Mouse (Mus musculus): ENCODE measurements around the gene Stt3b. TPM values are rescaled to one million over a fixed set of nuclear protein-coding genes. Genes with fewer than 3 reads are reported as not detected.

Gene Stt3b
- 10 to 100 TPM; 70.1 to 72.0 TPM for total RNA-seq (2021)
- long read RNA-seq, experiment 1, full-length matches to known transcripts = 133 of 150 reads
- long read RNA-seq, experiment 1, partial matches to known transcripts = 6 of 150 reads
- long read RNA-seq, experiment 1, other reads (novel, unspliced or antisense) = 11 of 150 reads
- long read RNA-seq, experiment 2, full-length matches to known transcripts = 93 of 117 reads
- long read RNA-seq, experiment 2, partial matches to known transcripts = 9 of 117 reads
- long read RNA-seq, experiment 2, other reads (novel, unspliced or antisense) = 15 of 117 reads

- peak; percentile 100 for DNase-seq (ENCODE audit: low spot score)
Measured at GRCm38 (mm10) chr9:115310346-115311222, at the start of gene Stt3b. Stt3b (minus strand) TSS chr9:115310421.

GRCm38 (mm10) chr9:115358421-115358820 is 48.2 kb upstream of the Stt3b start:
- no peak for DNase-seq (ENCODE audit: low spot score)

- no peak for DNase-seq (ENCODE audit: low spot score)
Measured at GRCm38 (mm10) chr9:115357996-115358395, 47.8 kb upstream of the Stt3b start.

GRCm38 (mm10) chr9:115356731-115357458 is 46.7 kb upstream of the Stt3b start:
- DNase-seq (ENCODE audit: low spot score) = no peak

GRCm38 (mm10) chr9:115355972-115356371 is 45.8 kb upstream of the Stt3b start:
- DNase-seq (ENCODE audit: low spot score) = no peak

- no peak for DNase-seq (ENCODE audit: low spot score)
Measured at GRCm38 (mm10) chr9:115349741-115350512, 39.7 kb upstream of the Stt3b start.

- no peak for DNase-seq (ENCODE audit: low spot score)
Measured at GRCm38 (mm10) chr9:115349106-115349505, 38.9 kb upstream of the Stt3b start.

GRCm38 (mm10) chr9:115344930-115345329 is 34.7 kb upstream of the Stt3b start:
- DNase-seq (ENCODE audit: low spot score) = no peak

GRCm38 (mm10) chr9:115341576-115341975 is 31.4 kb upstream of the Stt3b start:
- DNase-seq (ENCODE audit: low spot score) = no peak

- DNase-seq (ENCODE audit: low spot score) = no peak
Measured at GRCm38 (mm10) chr9:115340212-115340815, 30.1 kb upstream of the Stt3b start.

- no peak for DNase-seq (ENCODE audit: low spot score)
Measured at GRCm38 (mm10) chr9:115338816-115339215, 28.6 kb upstream of the Stt3b start.

- DNase-seq (ENCODE audit: low spot score) = peak; percentile 66
Measured at GRCm38 (mm10) chr9:115333016-115333415, 22.8 kb upstream of the Stt3b start.

- no peak for DNase-seq (ENCODE audit: low spot score)
Measured at GRCm38 (mm10) chr9:115332339-115332738, 22.1 kb upstream of the Stt3b start.

- DNase-seq (ENCODE audit: low spot score) = no peak
Measured at GRCm38 (mm10) chr9:115330861-115331476, 20.7 kb upstream of the Stt3b start.

- no peak for DNase-seq (ENCODE audit: low spot score)
Measured at GRCm38 (mm10) chr9:115326533-115326890, 16.3 kb upstream of the Stt3b start.

GRCm38 (mm10) chr9:115325831-115326532 is 15.8 kb upstream of the Stt3b start:
- DNase-seq (ENCODE audit: low spot score) = no peak

GRCm38 (mm10) chr9:115323572-115323971 is 13.4 kb upstream of the Stt3b start:
- DNase-seq (ENCODE audit: low spot score) = no peak

- DNase-seq (ENCODE audit: low spot score) = no peak
Measured at GRCm38 (mm10) chr9:115322385-115322784, 12.2 kb upstream of the Stt3b start.

GRCm38 (mm10) chr9:115321052-115321451 is 10.8 kb upstream of the Stt3b start:
- DNase-seq (ENCODE audit: low spot score) = no peak

GRCm38 (mm10) chr9:115320156-115320555 is 9.9 kb upstream of the Stt3b start:
- DNase-seq (ENCODE audit: low spot score) = no peak
